Mouse (Mus musculus): ENCODE results near the gene Tmem56. TPM values are rescaled to one million over a fixed set of nuclear protein-coding genes. Genes with fewer than 3 reads are reported as not detected.
A peak's percentile ranks its signal among the peaks of the same experiment; 100 is the strongest.

The Tmem56 gene
- total RNA-seq, 4 experiments from 2014 or later, result 27.8 to 41.1 (median 33.5) TPM

GRCm38 (mm10) chr3:121240362-121241040 lies 42.4 kb downstream of the Tmem56 start:
- DNase-seq (ENCODE audit: low spot score in 2 of 2), result no peak

GRCm38 (mm10) chr3:121239096-121239495 lies 43.8 kb downstream of the Tmem56 start:
- no peak for DNase-seq (ENCODE audit: low spot score in 2 of 2)

- no peak for DNase-seq (ENCODE audit: low spot score in 2 of 2)
These were observed 58.1 kb downstream of the Tmem56 start for GRCm38 (mm10) chr3:121224763-121225162.

GRCm38 (mm10) chr3:121224185-121224584 lies 58.7 kb downstream of the Tmem56 start:
- DNase-seq (ENCODE audit: low spot score in 2 of 2), result no peak

- no peak for DNase-seq (ENCODE audit: low spot score in 2 of 2)
These were observed 60.9 kb downstream of the Tmem56 start for GRCm38 (mm10) chr3:121221987-121222386.

GRCm38 (mm10) chr3:121217011-121217410 lies 65.9 kb downstream of the Tmem56 start:
- no peak for DNase-seq (ENCODE audit: low spot score in 2 of 2)

GRCm38 (mm10) chr3:121213501-121213900 lies 69.4 kb downstream of the Tmem56 start:
- DNase-seq (ENCODE audit: low spot score in 2 of 2), result no peak

GRCm38 (mm10) chr3:121212156-121212555 lies 70.7 kb downstream of the Tmem56 start:
- DNase-seq (ENCODE audit: low spot score in 2 of 2), result no peak

- DNase-seq (ENCODE audit: low spot score in 2 of 2), result no peak
These were observed 73.9 kb downstream of the Tmem56 start for GRCm38 (mm10) chr3:121208994-121209393.

GRCm38 (mm10) chr3:121206202-121206882 lies 76.6 kb downstream of the Tmem56 start:
- DNase-seq (ENCODE audit: low spot score in 2 of 2), result no peak

GRCm38 (mm10) chr3:121202638-121203037 lies 80.3 kb downstream of the Tmem56 start:
- no peak for DNase-seq (ENCODE audit: low spot score in 2 of 2)

GRCm38 (mm10) chr3:121201012-121201747 lies 81.7 kb downstream of the Tmem56 start:
- DNase-seq (ENCODE audit: low spot score in 2 of 2), result no peak

GRCm38 (mm10) chr3:121189199-121189598 lies 93.7 kb downstream of the Tmem56 start:
- no peak for DNase-seq (ENCODE audit: low spot score in 2 of 2)

- no peak for DNase-seq (ENCODE audit: low spot score in 2 of 2)
These were observed 95.4 kb downstream of the Tmem56 start for GRCm38 (mm10) chr3:121187510-121187909.

GRCm38 (mm10) chr3:121186925-121187324 lies 96.0 kb downstream of the Tmem56 start:
- no peak for DNase-seq (ENCODE audit: low spot score in 2 of 2)

GRCm38 (mm10) chr3:121185197-121185596 lies 97.7 kb downstream of the Tmem56 start:
- no peak for DNase-seq (ENCODE audit: low spot score in 2 of 2)

- DNase-seq (ENCODE audit: low spot score in 2 of 2), result no peak
These were observed 106.9 kb downstream of the Tmem56 start for GRCm38 (mm10) chr3:121176011-121176410.

- DNase-seq (ENCODE audit: low spot score in 2 of 2), result no peak
These were observed 108.5 kb downstream of the Tmem56 start for GRCm38 (mm10) chr3:121174248-121174945.

GRCm38 (mm10) chr3:121172718-121173117 lies 110.2 kb downstream of the Tmem56 start:
- DNase-seq (ENCODE audit: low spot score in 2 of 2), result no peak

GRCm38 (mm10) chr3:121171872-121172265 lies 111.0 kb downstream of the Tmem56 start:
- no peak for DNase-seq (ENCODE audit: low spot score in 2 of 2)

- peak; percentile 86 to 89 for DNase-seq (ENCODE audit: low spot score in 2 of 2)
These were observed 111.5 kb downstream of the Tmem56 start, which contains the start of gene Rwdd3 for GRCm38 (mm10) chr3:121171243-121171871. Gene Rwdd3, minus strand, starts transcription at chr3:121171695.
